Mouse (Mus musculus) CH12.LX (cell line): ENCODE data around the gene Sec14l5. TPM values are rescaled to one million over a fixed set of nuclear protein-coding genes. Genes with fewer than 3 reads are reported as not detected.
A peak's percentile ranks its signal among the peaks of the same experiment; 100 is the strongest.

Experiments used
- DNase-seq: peaks from one replicate; pipeline ENCODE4 v3.0.0-alpha.2; 2013; ENCODE audit errors: extremely low read depth
- H3K27ac ChIP-seq: 2 replicates; pipeline ENCODE4 v1.5.1; 2012; ENCODE audit warnings: low read depth, mild to moderate bottlenecking, control low read depth, moderate library complexity; ENCODE audit not compliant: insufficient read depth
- H3K27me3 ChIP-seq: replicated peaks from 2 replicates; pipeline ENCODE3; 2012; ENCODE audit warnings: inconsistent platforms
- H3K36me3 ChIP-seq, 2 experiments: replicated peaks in 1 of 2; 2 replicates each; pipeline versions ENCODE3 to v1.6.1; 2012; ENCODE audit warnings: inconsistent platforms in 1 of 2, low read length in 1 of 2, mild to moderate bottlenecking in 1 of 2, mixed read lengths in 1 of 2, moderate library complexity in 1 of 2; ENCODE audit not compliant: control insufficient read depth in 1 of 2, insufficient read depth in 1 of 2
- H3K4me1 ChIP-seq, 2 experiments: 2 replicates each; pipeline ENCODE4 v1.6.1; 2012; ENCODE audit warnings: inconsistent platforms in 1 of 2, moderate library complexity in 1 of 2; ENCODE audit not compliant: insufficient read depth in 2 of 2, control insufficient read depth in 1 of 2
- H3K4me2 ChIP-seq: 2 replicates; pipeline ENCODE4 v1.6.1; 2012; ENCODE audit warnings: low read depth, mild to moderate bottlenecking, control low read depth; ENCODE audit not compliant: poor library complexity, insufficient read depth, severe bottlenecking
- H3K4me3 ChIP-seq, 3 experiments: fragments of 150-350 bp in 1 of 3; sonication (generic) in 1 of 3; replicated peaks in 1 of 3; 2 replicates each; pipeline versions ENCODE3 to v1.5.1; 2011 to 2012; ENCODE audit warnings: low read depth in 2 of 3, low read length in 2 of 3, mild to moderate bottlenecking in 2 of 3, moderate library complexity in 2 of 3, control low read depth in 1 of 3, improper control_type of control experiment in 1 of 3, inconsistent platforms in 1 of 3, mixed read lengths in 1 of 3; ENCODE audit not compliant: poor library complexity in 1 of 3
- H3K79me2 ChIP-seq: replicated peaks from 2 replicates; pipeline ENCODE4 v1.6.1; 2012; ENCODE audit warnings: mild to moderate bottlenecking, moderate library complexity; ENCODE audit not compliant: control insufficient read depth, poor library complexity, insufficient read depth, severe bottlenecking; ENCODE audit errors: extremely low read depth
- H3K9ac ChIP-seq: 2 replicates; pipeline ENCODE4 v1.6.1; 2012; ENCODE audit warnings: low read depth, mild to moderate bottlenecking, control low read depth, moderate library complexity; ENCODE audit not compliant: insufficient read depth
- H3K9me3 ChIP-seq: replicated peaks from 2 replicates; pipeline ENCODE3; 2012; ENCODE audit warnings: low read length, inconsistent platforms, mixed read lengths
- BHLHE40 ChIP-seq: IDR thresholded peaks from 2 replicates; pipeline ENCODE4 v1.6.1; 2011; ENCODE audit warnings: mild to moderate bottlenecking, low read depth, low read length, improper control_type of control experiment
- CHD1 ChIP-seq: IDR thresholded peaks from 2 replicates; pipeline ENCODE4 v1.6.1; 2012; ENCODE audit warnings: low read depth, low read length, improper control_type of control experiment, inconsistent platforms
- CHD2 ChIP-seq: IDR thresholded peaks from 2 replicates; pipeline ENCODE4 v1.6.1; 2011; ENCODE audit warnings: low read length, improper control_type of control experiment
- E2F4 ChIP-seq: IDR thresholded peaks from 2 replicates; pipeline ENCODE4 v1.6.1; 2011; ENCODE audit warnings: low read depth, low read length, improper control_type of control experiment; ENCODE audit not compliant: insufficient replicate concordance
- ELF1 ChIP-seq: IDR thresholded peaks from 2 replicates; pipeline ENCODE4 v1.6.1; 2014; ENCODE audit warnings: low read depth, mild to moderate bottlenecking, inconsistent platforms, low read length, improper control_type of control experiment
- EP300 ChIP-seq: IDR thresholded peaks from 2 replicates; pipeline ENCODE4 v1.6.1; 2011; ENCODE audit warnings: low read length, improper control_type of control experiment
- ETS1 ChIP-seq: conservative IDR thresholded peaks from 2 replicates; pipeline ENCODE4 v1.6.1; 2012; ENCODE audit warnings: low read depth, mild to moderate bottlenecking, inconsistent platforms, low read length, improper control_type of control experiment, moderate library complexity
- IRF4 ChIP-seq: IDR thresholded peaks from 2 replicates; pipeline ENCODE4 v1.6.1; 2014; ENCODE audit warnings: low read depth, mild to moderate bottlenecking, inconsistent platforms, low read length, improper control_type of control experiment
- JUN ChIP-seq: IDR thresholded peaks from 2 replicates; pipeline ENCODE4 v1.6.1; 2011; ENCODE audit warnings: low read depth, mild to moderate bottlenecking, low read length, improper control_type of control experiment, moderate library complexity; ENCODE audit not compliant: insufficient read depth
- KAT2A ChIP-seq: IDR thresholded peaks from 2 replicates; pipeline ENCODE4 v1.6.1; 2012; ENCODE audit warnings: low read length, improper control_type of control experiment, inconsistent platforms; ENCODE audit not compliant: insufficient replicate concordance
- MAFK ChIP-seq: IDR thresholded peaks from 2 replicates; pipeline ENCODE4 v1.6.1; 2011; ENCODE audit warnings: low read length, improper control_type of control experiment; ENCODE audit not compliant: insufficient replicate concordance
- MYC ChIP-seq: IDR thresholded peaks from 2 replicates; pipeline ENCODE4 v1.6.1; 2011; ENCODE audit warnings: low read depth, mild to moderate bottlenecking, improper control_type of control experiment, low read length
- PAX5 ChIP-seq: IDR thresholded peaks from 2 replicates; pipeline ENCODE4 v1.6.1; 2012; ENCODE audit warnings: low read length, inconsistent platforms, mixed read lengths
- POLR2AphosphoS2 ChIP-seq: IDR thresholded peaks from 2 replicates; pipeline ENCODE4 v1.6.1; 2011; ENCODE audit warnings: low read depth, low read length, improper control_type of control experiment
- RAD21 ChIP-seq: IDR thresholded peaks from 2 replicates; pipeline ENCODE4 v1.6.1; 2011; ENCODE audit warnings: low read depth, mild to moderate bottlenecking, low read length, improper control_type of control experiment, moderate library complexity
- RCOR1 ChIP-seq: conservative IDR thresholded peaks from 2 replicates; pipeline ENCODE4 v1.6.1; 2012; ENCODE audit warnings: low read depth, mild to moderate bottlenecking, inconsistent platforms, low read length, improper control_type of control experiment
- SIN3A ChIP-seq: IDR thresholded peaks from 2 replicates; pipeline ENCODE4 v1.6.1; 2012; ENCODE audit warnings: low read length, improper control_type of control experiment, inconsistent platforms
- TBP ChIP-seq: conservative IDR thresholded peaks from 2 replicates; pipeline ENCODE4 v1.6.1; 2011; ENCODE audit warnings: low read depth, low read length, improper control_type of control experiment
- USF1 ChIP-seq: IDR thresholded peaks from 2 replicates; pipeline ENCODE4 v1.6.1; 2014; ENCODE audit warnings: low read depth, mild to moderate bottlenecking, inconsistent platforms, low read length, improper control_type of control experiment
- USF2 ChIP-seq: conservative IDR thresholded peaks from 2 replicates; pipeline ENCODE4 v1.6.1; 2011; ENCODE audit warnings: low read depth, low read length, improper control_type of control experiment
- ZKSCAN1 ChIP-seq: IDR thresholded peaks from 2 replicates; pipeline ENCODE4 v1.6.1; 2012; ENCODE audit warnings: low read depth, inconsistent platforms, low read length, improper control_type of control experiment, borderline replicate concordance
- ZMIZ1 ChIP-seq: IDR thresholded peaks from 2 replicates; pipeline ENCODE4 v1.6.1; 2012; ENCODE audit warnings: low read depth, mild to moderate bottlenecking, inconsistent platforms, low read length, improper control_type of control experiment
- dilution Hi-C: fragments of 300-500 bp; cut with MboI; formaldehyde crosslinking; loops from 2 replicates; pipeline ENCODE4 v1.14.3; 2020; ENCODE audit warnings: low sequenced_read_pairs; ENCODE audit not compliant: extremely low pct_unique_long_range_greater_than_20kb, extremely low pct_ligation_motif_present
- in situ Hi-C: fragments of 300-500 bp; cut with MboI; formaldehyde crosslinking; loops from 3 replicates; pipeline ENCODE4 v1.14.3; 2019; ENCODE audit warnings: low sequenced_read_pairs, low pct_ligation_motif_present, low pct_unique_long_range_greater_than_20kb, mixed read lengths
- polyA plus RNA-seq: library from polyadenylated mRNA; unstranded; fragments of >175 nt; gene quantifications from 2 replicates; pipeline ENCODE4 v1.2.1, GENCODE M21; 2012; ENCODE audit warnings: low read depth; ENCODE audit not compliant: insufficient read length
- total RNA-seq, 2 experiments: library from RNA; depleted of rRNA; stranded (reverse); fragments of 300-350 nt in 1 of 2; fragments of >200 nt in 1 of 2; gene quantifications; 2 replicates each; pipeline ENCODE4 v1.2.3; 2012 to 2014

Sec14l5 gene
- total and polyA plus RNA-seq, 3 experiments: 0.13 TPM; not detected in 2

DNA sequence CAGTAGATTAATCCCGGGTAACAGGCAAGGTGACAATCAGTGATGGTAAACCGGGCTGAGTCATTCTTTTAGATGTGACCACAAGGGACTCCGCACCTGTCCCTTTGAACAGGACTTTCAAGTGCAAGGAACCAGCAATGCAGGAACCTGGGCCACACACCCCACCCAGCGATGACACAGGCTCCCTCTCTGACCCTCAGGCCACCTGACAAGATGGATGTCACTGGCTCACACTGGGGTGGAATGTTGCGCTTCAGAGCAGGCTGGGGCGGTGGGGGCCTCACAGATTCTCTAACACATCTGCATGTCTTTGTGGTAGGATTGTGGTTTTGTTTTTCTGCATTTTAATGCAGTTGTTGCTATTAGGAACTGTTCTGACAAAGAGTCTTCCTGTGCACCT lies 23.4 kb upstream of the Sec14l5 start:
- peaks cover 14 to 36% of the 10 kb centered on the region in 2 experiments for H3K4me1 ChIP-seq
- no peak overlapping the region for H3K4me3 ChIP-seq
- H3K27me3 ChIP-seq: peaks cover 30% of the 10 kb centered on the region
- DNase-seq: peak; percentile 49
- no peaks in the 10 kb centered on the region for H3K79me2 ChIP-seq
- H3K9ac ChIP-seq: no peak overlapping the region
- in situ Hi-C loops: no loop called here
- no peak overlapping the region for H3K27ac ChIP-seq
- TF ChIP-seq JUN (no peak), USF2 (no peak), MAFK (no peak), TBP (no peak), USF1 (no peak), EP300 (peak; percentile 40; the same call in 1 of the 2 replicates), CHD2 (no peak), MYC (no peak)
- no peaks in the 10 kb centered on the region for H3K9me3 ChIP-seq
- no peaks in the 10 kb centered on the region for H3K36me3 ChIP-seq
- no peak overlapping the region for H3K4me2 ChIP-seq
- dilution Hi-C loops: no loop called here

DNA sequence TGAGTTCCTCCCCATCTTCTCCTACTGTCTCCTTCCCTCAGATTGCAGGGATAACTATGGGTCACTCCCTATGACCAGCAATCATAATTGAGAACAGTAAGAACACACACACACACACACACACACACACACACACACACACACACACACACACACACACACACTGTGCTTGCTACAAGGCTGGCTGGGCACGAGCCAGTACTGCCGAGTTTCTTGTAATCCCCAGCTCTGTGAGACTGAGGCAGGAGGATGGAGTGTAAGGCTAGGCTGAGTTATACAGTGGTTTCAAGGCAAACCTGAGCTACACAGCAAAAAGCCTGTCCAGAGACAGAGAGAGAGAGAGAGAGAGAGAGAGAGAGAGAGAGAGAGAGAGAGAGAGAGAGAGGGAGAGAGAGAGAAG lies 16.7 kb upstream of the Sec14l5 start:
- Histone ChIP-seq H3K36me3 (no peaks in the 10 kb centered on the region), H3K9ac (no peak overlapping the region), H3K4me2 (no peak overlapping the region), H3K27me3 (peaks cover 89% of the 10 kb centered on the region), H3K9me3 (peaks cover 9% of the 10 kb centered on the region), H3K4me1 (peaks cover 13 to 15% of the 10 kb centered on the region in 2 experiments), H3K4me3 (no peak overlapping the region), H3K27ac (no peak overlapping the region), H3K79me2 (no peaks in the 10 kb centered on the region)
- TF ChIP-seq ZKSCAN1 (no peak), TBP (no peak), ELF1 (no peak), EP300 (no peak), E2F4 (no peak), SIN3A (no peak), CHD2 (no peak), RCOR1 (no peak)
- no peak for DNase-seq
- dilution Hi-C loops (no loop called here), in situ Hi-C loops (loop anchor here (25.0 kb wide), 1 partner anchor 493 kb away; the partner anchor contains the start of genes Dnaja3 and Vasn)

DNA sequence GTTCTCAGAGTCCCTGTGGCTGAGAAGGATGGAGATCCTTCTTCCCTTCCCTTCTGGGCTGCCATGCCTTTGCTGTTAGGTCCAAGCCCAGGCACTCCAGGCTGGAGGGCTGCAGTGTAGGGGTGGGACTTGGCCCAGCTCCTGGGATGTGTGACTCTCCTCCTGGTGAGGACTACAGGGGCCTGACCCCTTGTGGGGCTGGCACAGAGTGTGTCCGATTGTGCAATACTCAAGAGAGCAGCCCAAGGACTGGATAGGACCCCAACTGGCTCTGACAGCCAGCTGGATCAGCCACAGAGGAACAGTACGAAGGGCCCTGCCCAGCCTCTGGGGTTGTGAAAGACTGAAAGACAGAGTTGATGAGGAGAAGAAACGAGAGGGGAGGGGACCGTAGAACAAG lies 16.1 kb upstream of the Sec14l5 start:
- Histone ChIP-seq H3K9ac (no peak overlapping the region), H3K4me3 (no peak overlapping the region), H3K79me2 (no peaks in the 10 kb centered on the region), H3K27ac (no peak overlapping the region), H3K36me3 (no peaks in the 10 kb centered on the region), H3K27me3 (peaks cover 92% of the 10 kb centered on the region), H3K9me3 (peaks cover 9% of the 10 kb centered on the region), H3K4me1 (peaks cover 15% of the 10 kb centered on the region in 2 experiments), H3K4me2 (no peak overlapping the region)
- no peak for DNase-seq
- no peak for TF ChIP-seq BHLHE40
- no peak for TF ChIP-seq ETS1
- no peak for TF ChIP-seq CHD1
- TF ChIP-seq RAD21: no peak
- no peak for TF ChIP-seq PAX5
- TF ChIP-seq MAFK: no peak
- TF ChIP-seq ELF1: no peak
- no peak for TF ChIP-seq IRF4
- TF ChIP-seq KAT2A: no peak
- no peak for TF ChIP-seq POLR2AphosphoS2
- no peak for TF ChIP-seq MYC
- TF ChIP-seq ZMIZ1: no peak
- TF ChIP-seq USF1: no peak
- in situ Hi-C loops (loop anchor here (25.0 kb wide), 1 partner anchor 493 kb away; the partner anchor contains the start of genes Dnaja3 and Vasn), dilution Hi-C loops (no loop called here)
